Mouse (Mus musculus): ENCODE measurements at regions not wholly inside any gene's neighbourhood (a gene's known extent, or its start where the extent isn't known, plus 50 kb on each side); places are given as distances from the start of the nearest gene placed in this dataset.

GRCm38 (mm10) chr13:85570886-85571527 is 282.1 kb upstream of the Rasa1 start:
- DNase-seq: no peak

DNA sequence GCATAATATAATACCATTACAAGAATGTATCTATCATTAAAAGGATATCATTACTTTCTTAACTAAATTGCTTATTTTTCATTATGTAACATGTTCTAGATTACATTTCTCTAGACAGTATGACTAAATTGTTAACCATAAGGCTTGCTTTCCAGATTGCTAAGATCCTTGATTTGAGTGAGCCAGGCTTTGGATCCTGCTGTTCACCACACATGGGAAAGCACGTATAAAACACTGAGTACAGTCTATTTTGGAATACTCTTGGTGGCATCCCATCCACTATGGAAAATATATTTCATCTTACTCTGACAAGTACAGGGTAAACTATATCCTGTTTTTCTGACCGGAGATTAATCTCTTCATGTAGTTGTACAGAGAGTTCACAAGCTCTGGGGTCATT is 268.9 kb upstream of the Rasa1 start:
- no peak for DNase-seq

GRCm38 (mm10) chr13:85556101-85556853 is 267.3 kb upstream of the Rasa1 start:
- DNase-seq: peak; percentile 67 to 71

GRCm38 (mm10) chr13:85553072-85553471 is 264.1 kb upstream of the Rasa1 start:
- no peak for DNase-seq

DNA sequence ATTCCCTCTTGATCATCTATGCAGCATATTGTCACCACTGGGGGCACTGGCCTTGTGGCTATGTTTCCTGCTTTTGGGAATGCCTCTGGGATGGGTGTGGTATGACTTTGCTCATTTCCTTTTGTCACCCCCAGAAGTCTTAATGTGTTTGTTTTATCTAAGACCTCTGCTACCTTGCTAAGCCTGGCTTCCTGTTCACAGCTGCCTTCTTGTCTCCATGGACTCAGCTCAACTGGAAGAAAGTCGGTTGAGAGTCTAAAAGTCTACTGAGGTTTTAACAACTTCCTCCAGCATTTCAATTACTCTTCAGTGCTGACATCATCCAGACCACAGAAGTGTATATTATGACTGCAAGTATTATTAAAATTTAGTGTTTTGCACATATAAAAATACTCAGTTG is 220.7 kb upstream of the Rasa1 start:
- DNase-seq: no peak

DNA sequence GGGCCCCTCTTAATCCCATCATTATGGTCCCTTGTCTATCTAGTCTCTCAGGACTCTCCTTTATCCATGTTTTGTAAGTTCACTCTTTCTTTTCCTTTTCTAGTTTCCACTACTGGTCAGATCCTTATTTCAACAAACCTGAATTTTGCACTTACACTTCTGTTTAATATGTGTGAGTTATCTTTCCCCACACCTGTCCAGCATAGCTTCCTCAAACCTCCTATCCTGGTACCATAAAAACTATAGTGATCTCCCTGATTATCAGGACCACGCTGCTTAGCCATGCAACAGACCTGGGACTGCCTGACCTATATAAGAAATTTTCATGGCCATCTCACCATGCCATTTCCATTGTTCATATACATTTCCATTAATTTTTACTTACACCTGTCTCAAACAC is 219.6 kb upstream of the Rasa1 start:
- DNase-seq: no peak

DNA sequence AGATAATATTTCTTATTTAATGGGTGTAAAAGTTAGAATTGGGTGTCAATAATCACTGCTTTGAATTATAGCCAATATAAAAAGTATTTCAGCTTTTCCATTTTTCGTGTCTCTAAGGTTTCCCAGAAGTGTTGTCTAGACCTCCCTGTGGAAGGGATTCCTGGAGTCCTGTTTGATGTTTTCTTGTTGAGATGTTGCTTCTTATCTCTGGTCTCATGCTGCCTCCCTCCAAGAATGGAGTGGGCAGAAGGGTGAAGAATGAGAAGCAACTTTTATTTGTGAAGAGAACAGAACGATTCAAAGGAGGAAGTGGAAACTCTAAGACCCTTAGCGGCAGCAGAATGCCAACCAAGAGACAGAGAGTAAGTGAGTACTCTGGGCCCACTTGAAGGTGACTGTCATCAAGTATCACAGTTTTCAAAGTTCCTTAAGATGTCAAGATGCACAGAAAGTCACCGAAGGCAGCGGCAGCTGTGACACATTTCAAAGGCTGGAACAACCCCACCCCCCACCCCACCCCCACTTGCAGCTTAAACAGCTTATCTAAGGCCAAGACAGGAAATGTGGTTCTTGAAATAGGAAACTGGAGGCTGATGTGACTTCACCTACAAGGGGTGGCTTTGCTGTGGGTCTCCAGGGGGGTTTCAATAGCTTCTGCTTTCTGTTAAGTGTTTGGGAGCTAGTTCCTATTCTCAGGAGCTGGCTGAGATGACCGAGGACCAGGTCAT is 218.6 kb upstream of the Rasa1 start:
- peak; percentile 54 to 55 for DNase-seq

- peak; percentile 56 to 66 for DNase-seq
These were observed 217.9 kb upstream of the Rasa1 start for GRCm38 (mm10) chr13:85506875-85507274.

GRCm38 (mm10) chr13:85506030-85506429 is 217.1 kb upstream of the Rasa1 start:
- DNase-seq: no peak

GRCm38 (mm10) chr13:85505046-85505445 is 216.1 kb upstream of the Rasa1 start:
- DNase-seq: no peak

- DNase-seq: no peak
These were observed 215.1 kb upstream of the Rasa1 start for GRCm38 (mm10) chr13:85504001-85504400.

DNA sequence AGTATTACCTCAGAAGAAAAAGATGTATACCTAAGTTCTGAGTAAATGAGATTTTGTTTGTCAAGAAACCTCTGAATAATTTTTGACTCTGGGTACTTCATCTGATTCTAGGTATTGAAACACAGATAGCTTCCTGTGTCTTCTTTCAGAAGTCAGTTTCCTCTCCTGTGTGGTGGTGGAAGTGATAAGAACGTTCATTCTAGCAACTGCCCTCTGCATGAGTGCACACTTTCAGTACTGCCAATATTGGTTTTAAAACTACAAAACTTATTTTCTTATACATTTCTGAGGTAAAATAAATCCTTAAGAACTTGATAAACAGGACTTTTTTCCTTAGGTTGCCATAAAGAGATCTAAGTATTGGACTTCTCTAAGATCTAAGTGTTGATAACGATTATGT is 209.8 kb upstream of the Rasa1 start:
- no peak for DNase-seq

DNA sequence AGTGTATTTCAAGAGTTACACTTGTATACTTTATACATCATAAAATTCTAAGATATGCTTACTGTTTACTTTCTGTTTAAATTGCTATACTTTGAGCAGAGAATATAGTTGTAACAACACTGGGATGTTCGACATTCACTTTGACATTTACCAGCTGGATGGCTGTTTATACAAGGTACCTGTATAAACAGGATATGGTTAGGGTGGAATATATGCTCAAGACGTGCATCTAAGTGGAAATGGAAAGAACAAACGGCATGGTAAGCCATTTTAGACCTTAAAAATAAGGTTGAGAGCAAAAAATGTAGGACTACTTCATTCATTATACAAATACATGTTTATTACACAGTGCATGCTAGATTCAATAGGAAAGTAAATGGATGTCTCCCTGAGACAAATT is 195.9 kb upstream of the Rasa1 start:
- DNase-seq: no peak

- no peak for DNase-seq
These were observed 194.4 kb upstream of the Rasa1 start for GRCm38 (mm10) chr13:85483348-85483747.

DNA sequence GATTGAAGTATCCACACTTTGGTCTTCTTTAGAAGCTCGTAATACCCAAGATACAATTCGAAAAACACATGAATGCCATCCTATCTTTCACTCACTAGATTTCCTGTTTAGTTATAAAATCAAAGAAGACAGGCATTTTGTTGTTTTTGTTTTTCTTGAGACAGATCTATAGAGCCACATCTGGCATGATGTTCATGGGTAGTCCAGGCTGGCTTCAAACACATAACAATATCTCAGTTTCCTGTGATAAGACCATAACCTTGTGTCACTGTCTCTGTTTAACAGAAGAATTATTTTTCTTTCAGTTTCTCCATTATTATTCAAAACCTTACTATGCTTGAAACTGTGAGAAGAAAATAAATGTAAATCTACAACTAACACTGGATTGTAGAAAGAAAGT is 190.5 kb upstream of the Rasa1 start:
- DNase-seq: no peak

GRCm38 (mm10) chr13:85476274-85476846 is 187.4 kb upstream of the Rasa1 start:
- DNase-seq: no peak

DNA sequence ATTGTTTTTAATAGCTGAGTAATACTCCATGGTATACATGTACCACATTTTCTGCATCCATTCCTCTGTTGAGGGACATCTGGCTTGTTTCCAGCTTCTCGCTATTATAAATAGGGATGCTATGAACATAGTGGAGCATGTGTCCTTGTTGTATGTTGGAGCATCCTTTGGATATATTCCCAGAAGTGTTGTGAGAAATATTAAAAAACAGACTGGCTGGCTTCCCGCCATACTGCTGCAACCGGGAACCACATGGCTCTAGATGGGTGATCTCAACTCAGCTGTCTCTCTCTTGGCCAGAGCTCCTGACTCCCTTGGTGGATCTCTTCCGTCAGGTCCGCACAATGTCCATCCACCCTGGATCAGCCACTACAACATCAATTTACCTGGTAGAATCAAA is 182.4 kb upstream of the Rasa1 start:
- DNase-seq: no peak

GRCm38 (mm10) chr13:85459387-85459786 is 170.5 kb upstream of the Rasa1 start:
- DNase-seq: no peak

GRCm38 (mm10) chr13:85458611-85459010 is 169.7 kb upstream of the Rasa1 start:
- no peak for DNase-seq

- DNase-seq: no peak
These were observed 150.7 kb upstream of the Rasa1 start for GRCm38 (mm10) chr13:85439581-85439980.

- no peak for DNase-seq
These were observed 148.9 kb upstream of the Rasa1 start for GRCm38 (mm10) chr13:85437875-85438274.

- DNase-seq: no peak
These were observed 148.1 kb upstream of the Rasa1 start for GRCm38 (mm10) chr13:85437009-85437408.

DNA sequence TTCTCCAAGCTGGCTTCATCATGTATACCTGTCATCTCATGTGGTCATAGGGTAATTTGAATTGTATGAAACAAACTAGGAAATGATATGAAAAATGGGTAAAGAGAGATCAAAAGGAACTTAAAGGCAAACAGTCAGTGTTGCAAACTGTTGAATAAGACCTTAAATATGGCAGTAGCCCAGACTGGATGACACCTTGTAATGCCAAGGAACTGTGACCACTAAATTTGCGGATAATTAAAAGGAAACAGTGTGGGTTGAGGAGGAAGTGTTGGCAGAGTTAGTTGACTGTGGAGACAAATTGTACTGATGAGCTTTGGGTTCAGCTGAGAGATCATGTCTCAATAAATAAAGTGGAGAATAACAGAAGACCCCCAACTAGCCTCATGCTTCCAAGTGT is 147.3 kb upstream of the Rasa1 start:
- DNase-seq: no peak

GRCm38 (mm10) chr13:85430821-85431220 is 141.9 kb upstream of the Rasa1 start:
- DNase-seq: no peak
